Mouse (Mus musculus) testis, adult 2 months (tissue): ENCODE measurements around the gene Rad23a.

Experiments used
- CTCF ChIP-seq: fragments of 200-500 bp; IDR thresholded peaks from 2 replicates; pipeline ENCODE4 v1.5.1; 2012; ENCODE audit warnings: low read depth, mild to moderate bottlenecking, inconsistent platforms, low read length, moderate library complexity; ENCODE audit not compliant: control insufficient read depth, insufficient read depth, insufficient replicate concordance
- POLR2A ChIP-seq: fragments of 200-500 bp; IDR thresholded peaks from 2 replicates; pipeline ENCODE4 v1.6.1; 2012; ENCODE audit warnings: low read depth, mild to moderate bottlenecking, inconsistent platforms, low read length, moderate library complexity; ENCODE audit not compliant: control insufficient read depth

GRCm38 (mm10) chr8:84785506-84785755 is 55.0 kb downstream of the Rad23a start:
- TF ChIP-seq CTCF (no peak), POLR2A (no peak)
